8 mouse cellular contexts compared by ENCODE assay signal in the genomic region with DNA sequence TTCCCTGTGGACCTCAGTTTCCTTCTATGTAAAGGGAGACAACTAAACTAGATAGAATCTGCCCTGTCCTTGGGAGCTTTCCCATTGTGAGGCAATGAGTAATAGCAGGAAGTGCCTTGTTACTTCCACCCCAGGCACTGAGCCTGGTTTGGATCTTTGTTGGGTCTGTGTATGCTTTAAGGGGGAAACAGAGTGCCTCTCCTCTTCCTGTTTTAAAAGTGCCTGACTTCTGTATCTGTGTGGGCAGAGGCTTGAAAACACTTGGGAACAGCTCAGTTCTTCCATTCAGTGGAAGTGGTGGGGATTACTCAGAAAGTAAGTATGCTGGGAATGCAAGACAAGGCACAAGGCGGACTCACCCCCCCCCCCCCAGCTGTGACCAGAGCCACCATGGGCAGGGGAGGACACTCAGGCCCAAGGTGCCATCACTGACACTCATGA. TPM values are rescaled to one million over a fixed set of nuclear protein-coding genes. Genes with fewer than 3 reads are reported as not detected.
DNase-seq lines count a peak whose midpoint lies in the region; ATAC-seq lines count a peak whose summit lies in the region.

No protein-coding gene starts in this region.

- WGBS in embryonic facial prominence, embryonic 12.5 days = 33% methylated on average over 1 of the region's 1 CpGs
- WGBS in hindbrain, embryonic 16.5 days = 67% methylated on average over 1 of the region's 1 CpGs

- peak overlapping the region; percentile 43 for H3K27ac ChIP-seq in embryonic facial prominence, embryonic 12.5 days
- no peak overlapping the region for H3K27ac ChIP-seq in hindbrain, embryonic 16.5 days (ENCODE audit: low read depth, low read length)

- H3K9ac ChIP-seq in embryonic facial prominence, embryonic 12.5 days = no peak overlapping the region
- no peak overlapping the region for H3K9ac ChIP-seq in hindbrain, embryonic 16.5 days (ENCODE audit: low read depth, low read length)

- no peak overlapping the region for H3K4me3 ChIP-seq in embryonic facial prominence, embryonic 12.5 days
- no peak overlapping the region for H3K4me3 ChIP-seq in hindbrain, embryonic 16.5 days (ENCODE audit: low read length)

- ATAC-seq in embryonic facial prominence, embryonic 12.5 days (ENCODE audit: insufficient number of reproducible peaks, insufficient read depth, low FRiP score, low TSS enrichment) = no peak
- ATAC-seq in hindbrain, embryonic 16.5 days = no peak

- peak; percentile 34 for DNase-seq in adrenal gland, adult 8-10 months
- no peak for DNase-seq in adrenal gland, postnatal 4 days (ENCODE audit: low spot score in 2 of 2)
- peak; percentile 72 for DNase-seq in kidney, adult 9 months
- DNase-seq in lung, postnatal 36 days = peak; percentile 86
- no peak for DNase-seq in natural killer cell, adult 2 months (ENCODE audit: low spot score in 2 of 2)
- no peak for DNase-seq in left cerebral cortex, postnatal 14 days (ENCODE audit: low spot score in 2 of 2)

- intact Hi-C loops in left cerebral cortex, postnatal 14 days (cut with DNase I) = no loop called here

- H3K27me3 ChIP-seq in embryonic facial prominence, embryonic 12.5 days = 0 out of 2 replicates have a peak, but pooled peaks cover 2% of the 10 kb centered on the region
- no peaks in the 10 kb centered on the region for H3K27me3 ChIP-seq in hindbrain, embryonic 16.5 days (replicated peaks; ENCODE audit: control insufficient read depth, insufficient read depth, low read length)

- no peaks in the 10 kb centered on the region for H3K9me3 ChIP-seq in embryonic facial prominence, embryonic 12.5 days
- no peaks in the 10 kb centered on the region for H3K9me3 ChIP-seq in hindbrain, embryonic 16.5 days (ENCODE audit: control insufficient read depth, low read length)

- no peak overlapping the region for H3K4me2 ChIP-seq in embryonic facial prominence, embryonic 12.5 days (replicated peaks)
- H3K4me2 ChIP-seq in hindbrain, embryonic 16.5 days (ENCODE audit: low read length) = no peak overlapping the region

- H3K4me1 ChIP-seq in embryonic facial prominence, embryonic 12.5 days = peaks cover 14% of the 10 kb centered on the region
- H3K4me1 ChIP-seq in hindbrain, embryonic 16.5 days (ENCODE audit: control insufficient read depth, insufficient read depth, low read depth, low read length) = no peaks in the 10 kb centered on the region

- no peaks in the 10 kb centered on the region for H3K36me3 ChIP-seq in embryonic facial prominence, embryonic 12.5 days
- H3K36me3 ChIP-seq in hindbrain, embryonic 16.5 days (ENCODE audit: control insufficient read depth, insufficient read depth, low read length) = peaks cover 2% of the 10 kb centered on the region; the same call in 1 of the 2 replicates

RNA-seq across cellular contexts. Expression of gene Ehd4, which starts 25.8 kb away (rescaled TPM):
- 10 to 100 TPM; 44.4 to 84.5 (median 63.0) TPM for total RNA-seq in adrenal gland, adult 8-10 months (2022)
- 10 to 100 TPM; 46.6 to 47.0 TPM for total RNA-seq in adrenal gland, postnatal 4 days (2021)
- polyA plus RNA-seq in embryonic facial prominence, embryonic 12.5 days (2016; fragmentation: Nextera tagmentation; extraction: Ambion mirVana) = 22.8 and 25.7 TPM in 2 replicates
- total RNA-seq in left cerebral cortex, postnatal 14 days (2021) = 10 to 100 TPM; 11.6 TPM
- polyA plus RNA-seq in hindbrain, embryonic 16.5 days (2015; fragmentation: Nextera tagmentation; extraction: Ambion mirVana) = 19.2 and 20.7 TPM in 2 replicates

Comparison
In these comparisons a context has a peak if more than half of its experiments do, and no peak if none do; other contexts are left out.
1. DNase-seq: peak in adrenal gland, adult 8-10 months (single experiment), kidney, adult 9 months (single experiment) and lung, postnatal 36 days (single experiment); none in adrenal gland, postnatal 4 days (0 of 2), natural killer cell, adult 2 months (0 of 2) and left cerebral cortex, postnatal 14 days (0 of 2).